Mouse (Mus musculus) gastrocnemius, postnatal 4 days (tissue): Measurements from ENCODE around the gene Prmt9. TPM values are rescaled to one million over a fixed set of nuclear protein-coding genes. Genes with fewer than 3 reads are reported as not detected.

Source experiments
- total RNA-seq, 2 experiments: library from RNA; stranded (reverse); gene quantifications; 2 replicates each; pipeline ENCODE4 v1.2.3; 2021

The Prmt9 gene
- total RNA-seq, 2 experiments from 2014 or later = 12.7 to 14.6 TPM

Other genes with a start within 250 kb of the Prmt9 start
- 10 to 100 TPM; 74.6 to 74.9 TPM for gene Arhgap10, start 31.4 kb upstream of the Prmt9 start, total RNA-seq
- gene Tmem184c, start 61.3 kb downstream of the Prmt9 start, total RNA-seq = 10 to 100 TPM; 13.5 to 14.7 TPM
- 10 to 100 TPM; 16.0 to 17.0 TPM for gene Ednra, start 175.1 kb downstream of the Prmt9 start, total RNA-seq